Mouse (Mus musculus): ENCODE measurements at regions not wholly inside any gene's neighbourhood (a gene's known extent, or its start where the extent isn't known, plus 50 kb on each side); places are given as distances from the start of the nearest gene placed in this dataset.

DNA sequence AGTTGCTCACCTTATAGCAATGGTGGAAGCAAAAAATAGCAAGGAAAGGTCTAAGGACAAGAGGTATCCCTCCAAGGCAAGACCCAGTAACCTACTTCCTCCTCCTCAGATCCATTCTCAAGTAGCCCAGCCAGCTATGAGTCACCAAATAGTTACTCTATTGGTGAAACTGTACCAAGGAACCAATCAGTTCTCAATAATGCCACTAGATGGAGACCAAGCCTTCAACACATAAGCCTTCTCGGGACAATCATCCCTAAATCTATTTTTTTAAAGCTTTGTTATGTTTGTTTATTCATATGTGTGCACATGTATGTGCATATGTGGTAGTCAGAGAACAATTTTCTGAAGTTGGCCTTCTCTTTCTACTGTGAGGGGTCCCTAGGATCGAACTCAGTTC is 434.3 kb upstream of the Xylt1 start:
- Histone ChIP-seq H3K79me2 (ENCODE audit: control insufficient read depth, insufficient read depth) (no peaks in the 10 kb centered on the region), H3K4me3 (ENCODE audit: insufficient read depth, poor library complexity, severe bottlenecking) (no peak overlapping the region), H3K36me3 (ENCODE audit: control insufficient read depth, insufficient read depth) (no peaks in the 10 kb centered on the region), H3ac (ENCODE audit: control insufficient read depth, insufficient read length, low read depth) (no peak overlapping the region), H3K79me3 (ENCODE audit: low read depth) (no peaks in the 10 kb centered on the region), H3K27me3 (ENCODE audit: control insufficient read depth, insufficient read depth, insufficient read length) (no peaks in the 10 kb centered on the region)
- TF ChIP-seq FOSL1 (IDR thresholded peaks at IDR 0.05; ENCODE audit: insufficient read depth, low read length, poor library complexity, severe bottlenecking): no peak
- no peak for TF ChIP-seq CTCF (IDR thresholded peaks at IDR 0.05; ENCODE audit: control insufficient read depth, insufficient read depth, insufficient read length)
- TF ChIP-seq MYOD1 (IDR thresholded peaks at IDR 0.05; ENCODE audit: control insufficient read depth, insufficient read length, low read depth): no peak
- no peak for TF ChIP-seq CEBPB (IDR thresholded peaks at IDR 0.05; ENCODE audit: low read depth)
- no peak for TF ChIP-seq USF1 (IDR thresholded peaks at IDR 0.05; ENCODE audit: low read depth)
- no peak for TF ChIP-seq MYOG (IDR thresholded peaks at IDR 0.05; ENCODE audit: control insufficient read depth, extremely low read depth, insufficient read length)
- no peak for TF ChIP-seq MAX (IDR thresholded peaks at IDR 0.05)

DNA sequence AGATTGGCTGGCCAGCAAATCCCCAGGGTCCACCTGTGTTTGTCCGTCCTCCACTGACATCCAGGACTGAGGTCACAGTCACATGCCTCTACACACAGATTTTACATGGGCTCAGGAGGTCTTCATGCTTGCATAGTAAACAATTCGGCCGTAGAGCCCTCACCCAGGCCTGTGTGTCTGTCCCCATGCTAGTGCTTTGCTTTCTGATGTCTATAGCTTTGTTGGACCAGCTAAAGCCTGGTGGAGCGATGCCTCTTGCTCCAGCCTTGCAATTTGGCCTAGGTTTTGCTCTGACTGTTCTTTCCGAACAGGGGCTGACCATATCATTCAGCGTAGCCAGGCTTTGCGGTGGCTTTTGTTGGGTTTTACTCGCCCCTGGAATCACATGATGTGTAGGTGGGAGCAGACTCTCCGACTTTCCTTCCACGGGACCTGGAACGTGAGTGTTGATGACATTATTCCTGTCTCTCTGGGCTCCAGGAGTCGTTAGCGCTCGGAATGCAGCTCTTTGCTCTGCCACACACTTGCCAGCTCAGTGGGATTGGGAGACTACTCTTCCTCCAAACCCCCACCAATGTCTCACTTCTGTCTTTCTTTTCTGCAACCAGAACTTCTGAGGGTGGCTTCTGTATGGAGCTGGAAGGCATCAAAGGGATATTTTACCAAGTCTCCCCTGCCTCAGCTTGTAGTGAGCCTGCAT is 421.4 kb upstream of the Xylt1 start:
- no peak for TF ChIP-seq CTCF (IDR thresholded peaks at IDR 0.05; ENCODE audit: control insufficient read depth, insufficient read depth, insufficient read length)
- no peak for TF ChIP-seq MAX (IDR thresholded peaks at IDR 0.05)
- TF ChIP-seq USF1 (IDR thresholded peaks at IDR 0.05; ENCODE audit: low read depth): no peak
- TF ChIP-seq CEBPB (IDR thresholded peaks at IDR 0.05; ENCODE audit: low read depth): no peak
- no peak for TF ChIP-seq MYOG (IDR thresholded peaks at IDR 0.05; ENCODE audit: control insufficient read depth, extremely low read depth, insufficient read length)
- TF ChIP-seq MYOD1 (IDR thresholded peaks at IDR 0.05; ENCODE audit: control insufficient read depth, insufficient read length, low read depth): no peak
- TF ChIP-seq FOSL1 (IDR thresholded peaks at IDR 0.05; ENCODE audit: insufficient read depth, low read length, poor library complexity, severe bottlenecking): no peak
- H3K79me3 ChIP-seq (ENCODE audit: low read depth): no peaks in the 10 kb centered on the region
- H3K36me3 ChIP-seq (ENCODE audit: control insufficient read depth, insufficient read depth): no peaks in the 10 kb centered on the region
- no peak overlapping the region for H3ac ChIP-seq (ENCODE audit: control insufficient read depth, insufficient read length, low read depth)
- no peak overlapping the region for H3K4me3 ChIP-seq (ENCODE audit: insufficient read depth, poor library complexity, severe bottlenecking)
- no peaks in the 10 kb centered on the region for H3K79me2 ChIP-seq (ENCODE audit: control insufficient read depth, insufficient read depth)
- no peaks in the 10 kb centered on the region for H3K27me3 ChIP-seq (ENCODE audit: control insufficient read depth, insufficient read depth, insufficient read length)

DNA sequence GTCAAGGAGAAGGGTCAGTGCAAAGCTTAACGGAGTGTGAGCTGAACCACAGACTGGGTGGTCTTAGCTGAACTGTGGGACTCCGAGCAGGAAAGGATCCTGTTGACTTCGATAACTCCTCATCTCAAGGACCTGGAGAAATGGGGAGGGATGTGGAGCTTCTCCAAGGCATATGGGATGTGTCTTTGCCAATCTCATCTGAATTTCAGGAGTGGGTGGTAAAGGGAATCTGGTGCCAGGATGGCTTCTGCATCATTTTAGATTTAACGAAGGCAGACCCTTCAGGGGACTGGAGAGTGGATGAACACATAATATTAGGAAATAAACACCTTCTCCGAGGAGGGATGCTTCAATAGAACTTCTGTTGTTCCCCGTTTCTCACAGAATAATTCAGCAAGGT is 416.9 kb upstream of the Xylt1 start:
- no peaks in the 10 kb centered on the region for H3K36me3 ChIP-seq (ENCODE audit: control insufficient read depth, insufficient read depth)
- no peaks in the 10 kb centered on the region for H3K79me3 ChIP-seq (ENCODE audit: low read depth)
- TF ChIP-seq CTCF (IDR thresholded peaks at IDR 0.05; ENCODE audit: control insufficient read depth, insufficient read depth, insufficient read length): no peak
- no peak for TF ChIP-seq MYOD1 (IDR thresholded peaks at IDR 0.05; ENCODE audit: control insufficient read depth, insufficient read length, low read depth)
- no peak for TF ChIP-seq MYOG (IDR thresholded peaks at IDR 0.05; ENCODE audit: control insufficient read depth, extremely low read depth, insufficient read length)
- TF ChIP-seq USF1 (IDR thresholded peaks at IDR 0.05; ENCODE audit: low read depth): no peak
- no peak for TF ChIP-seq FOSL1 (IDR thresholded peaks at IDR 0.05; ENCODE audit: insufficient read depth, low read length, poor library complexity, severe bottlenecking)
- TF ChIP-seq CEBPB (IDR thresholded peaks at IDR 0.05; ENCODE audit: low read depth): no peak
- TF ChIP-seq MAX (IDR thresholded peaks at IDR 0.05): no peak
- no peak overlapping the region for H3ac ChIP-seq (ENCODE audit: control insufficient read depth, insufficient read length, low read depth)
- no peaks in the 10 kb centered on the region for H3K27me3 ChIP-seq (ENCODE audit: control insufficient read depth, insufficient read depth, insufficient read length)
- no peak overlapping the region for H3K4me3 ChIP-seq (ENCODE audit: insufficient read depth, poor library complexity, severe bottlenecking)
- H3K79me2 ChIP-seq (ENCODE audit: control insufficient read depth, insufficient read depth): no peaks in the 10 kb centered on the region

DNA sequence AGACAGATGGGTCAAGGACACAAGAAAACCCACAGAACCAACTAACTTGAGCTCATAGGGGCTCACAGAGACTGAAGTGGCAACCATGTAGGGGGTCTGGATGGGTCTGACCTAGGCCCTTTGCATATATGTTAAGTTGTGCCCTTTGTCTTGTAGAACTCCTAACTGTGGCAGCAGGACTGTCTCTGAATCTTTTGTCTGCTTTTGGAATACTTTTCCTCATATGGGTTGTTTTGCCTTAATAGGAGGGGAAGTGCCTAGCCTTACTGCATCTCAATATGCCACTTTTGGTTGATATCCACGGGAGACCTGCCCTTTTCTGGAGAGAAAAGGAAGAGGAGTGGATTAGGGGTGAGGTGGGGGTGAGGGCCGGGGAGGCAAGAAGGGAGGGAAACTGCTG is 389.4 kb upstream of the Xylt1 start:
- H3K79me3 ChIP-seq (ENCODE audit: low read depth): no peaks in the 10 kb centered on the region
- H3ac ChIP-seq (ENCODE audit: control insufficient read depth, insufficient read length, low read depth): no peak overlapping the region
- H3K27me3 ChIP-seq (ENCODE audit: control insufficient read depth, insufficient read depth, insufficient read length): no peaks in the 10 kb centered on the region
- H3K4me3 ChIP-seq (ENCODE audit: insufficient read depth, poor library complexity, severe bottlenecking): no peak overlapping the region
- no peaks in the 10 kb centered on the region for H3K79me2 ChIP-seq (ENCODE audit: control insufficient read depth, insufficient read depth)
- TF ChIP-seq MYOD1 (IDR thresholded peaks at IDR 0.05; ENCODE audit: control insufficient read depth, insufficient read length, low read depth) (no peak), MAX (IDR thresholded peaks at IDR 0.05) (no peak), CEBPB (IDR thresholded peaks at IDR 0.05; ENCODE audit: low read depth) (no peak), FOSL1 (IDR thresholded peaks at IDR 0.05; ENCODE audit: insufficient read depth, low read length, poor library complexity, severe bottlenecking) (no peak), MYOG (IDR thresholded peaks at IDR 0.05; ENCODE audit: control insufficient read depth, extremely low read depth, insufficient read length) (no peak), CTCF (IDR thresholded peaks at IDR 0.05; ENCODE audit: control insufficient read depth, insufficient read depth, insufficient read length) (no peak), USF1 (IDR thresholded peaks at IDR 0.05; ENCODE audit: low read depth) (no peak)
- no peaks in the 10 kb centered on the region for H3K36me3 ChIP-seq (ENCODE audit: control insufficient read depth, insufficient read depth)

DNA sequence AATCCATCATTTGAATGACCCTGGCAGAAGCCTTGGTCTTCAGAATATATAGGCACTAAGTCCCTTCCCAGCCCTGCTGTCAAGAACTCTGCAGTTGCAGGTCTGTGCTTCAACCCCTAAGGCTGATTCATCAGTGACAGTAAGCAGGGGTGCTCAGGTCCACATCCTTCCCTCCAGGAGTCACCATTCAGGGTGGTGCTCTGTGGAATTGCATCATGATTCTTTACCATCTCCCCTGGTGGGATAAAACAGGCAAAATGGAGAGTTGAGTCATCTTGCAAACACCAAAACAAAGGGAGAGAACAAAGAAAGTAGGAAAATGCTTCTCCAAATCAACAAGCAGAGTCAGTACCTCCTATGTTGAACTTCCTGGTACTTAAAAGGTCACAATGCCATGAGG is 388.6 kb upstream of the Xylt1 start:
- Histone ChIP-seq H3K36me3 (ENCODE audit: control insufficient read depth, insufficient read depth) (no peaks in the 10 kb centered on the region), H3K79me3 (ENCODE audit: low read depth) (no peaks in the 10 kb centered on the region), H3K79me2 (ENCODE audit: control insufficient read depth, insufficient read depth) (no peaks in the 10 kb centered on the region), H3ac (ENCODE audit: control insufficient read depth, insufficient read length, low read depth) (no peak overlapping the region), H3K4me3 (ENCODE audit: insufficient read depth, poor library complexity, severe bottlenecking) (no peak overlapping the region), H3K27me3 (ENCODE audit: control insufficient read depth, insufficient read depth, insufficient read length) (no peaks in the 10 kb centered on the region)
- TF ChIP-seq CTCF (IDR thresholded peaks at IDR 0.05; ENCODE audit: control insufficient read depth, insufficient read depth, insufficient read length) (no peak), MAX (IDR thresholded peaks at IDR 0.05) (no peak), USF1 (IDR thresholded peaks at IDR 0.05; ENCODE audit: low read depth) (no peak), CEBPB (IDR thresholded peaks at IDR 0.05; ENCODE audit: low read depth) (no peak), MYOG (IDR thresholded peaks at IDR 0.05; ENCODE audit: control insufficient read depth, extremely low read depth, insufficient read length) (no peak), FOSL1 (IDR thresholded peaks at IDR 0.05; ENCODE audit: insufficient read depth, low read length, poor library complexity, severe bottlenecking) (no peak), MYOD1 (IDR thresholded peaks at IDR 0.05; ENCODE audit: control insufficient read depth, insufficient read length, low read depth) (no peak)

Data from C2C12 (cell line).